Mouse (Mus musculus) stomach, postnatal 0 days (tissue): Measurements from ENCODE around the gene Tmem217.

Experiments used
- CTCF ChIP-seq: IDR thresholded peaks from 2 replicates; pipeline ENCODE4 v1.5.1; 2016; ENCODE audit warnings: antibody characterized with exemption, low read depth, mild to moderate bottlenecking, moderate library complexity
- EP300 ChIP-seq: optimal IDR thresholded peaks from 2 replicates; pipeline ENCODE3; 2016; ENCODE audit warnings: antibody characterized with exemption

GRCm38 (mm10) chr17:29589221-29589898, 37.2 kb upstream of the Tmem217 start:
- TF ChIP-seq CTCF (peak; percentile 23; the same call in 1 of the 2 replicates), EP300 (no peak)
